In the genomic region with DNA sequence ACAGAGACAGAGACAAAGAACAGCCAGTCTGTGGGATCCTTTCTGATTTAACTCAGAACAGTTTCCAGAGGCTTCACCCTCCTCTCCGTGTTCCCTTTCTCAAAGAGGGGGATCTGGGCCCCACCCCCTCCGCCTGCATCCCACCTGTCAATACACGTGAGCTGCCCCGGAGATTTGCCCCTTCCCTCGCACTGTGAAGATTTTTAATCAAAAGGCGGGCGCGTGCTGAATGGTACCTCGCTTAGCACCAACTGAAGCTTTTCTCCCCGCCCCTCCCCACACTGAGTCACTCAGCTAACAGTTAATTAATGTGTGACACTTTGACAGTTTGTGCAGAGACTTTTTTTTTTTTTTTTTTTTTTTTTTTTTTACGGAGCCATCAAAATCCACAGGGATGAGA, we compare ENCODE assay signal across 15 mouse cellular contexts. TPM values are rescaled to one million over a fixed set of nuclear protein-coding genes. Genes with fewer than 3 reads are reported as not detected.
DNase-seq lines count a peak whose midpoint lies in the region; ATAC-seq and TF ChIP-seq lines count a peak whose summit lies in the region.
"Had no signal": no experiment of that assay in that cellular context is flagged by ENCODE, and none has a peak within 500 bp of the region (broad histone marks: within the 10 kb centered on the region; RNA-seq: fewer than 3 reads in every experiment).

No protein-coding gene starts in this region.

- peaks cover 19% of the 10 kb centered on the region for H3K4me1 ChIP-seq in midbrain, embryonic 10.5 days
- H3K4me1 ChIP-seq in midbrain, postnatal 0 days (ENCODE audit: insufficient read depth, low read length): no peaks in the 10 kb centered on the region
- peaks cover 7% of the 10 kb centered on the region for H3K4me1 ChIP-seq in forebrain, embryonic 13.5 days
- no peaks in the 10 kb centered on the region for H3K4me1 ChIP-seq in stomach, postnatal 0 days (replicated peaks; ENCODE audit: control insufficient read depth, insufficient read depth)

- H3K36me3 ChIP-seq in midbrain, embryonic 10.5 days: no peaks in the 10 kb centered on the region
- no peaks in the 10 kb centered on the region for H3K36me3 ChIP-seq in midbrain, postnatal 0 days (ENCODE audit: insufficient read depth, low read length)
- no peaks in the 10 kb centered on the region for H3K36me3 ChIP-seq in forebrain, embryonic 13.5 days (ENCODE audit: poor library complexity, severe bottlenecking)
- H3K36me3 ChIP-seq in stomach, postnatal 0 days (ENCODE audit: control insufficient read depth, insufficient read depth, low read length): no peaks in the 10 kb centered on the region
- H3K36me3 ChIP-seq: embryonic facial prominence, embryonic 13.5 days had no signal

- 41% methylated on average over 11 of the region's 11 CpGs for WGBS in midbrain, embryonic 10.5 days
- 22% methylated on average over 11 of the region's 11 CpGs for WGBS in midbrain, postnatal 0 days
- 15% methylated on average over 11 of the region's 11 CpGs for WGBS in forebrain, embryonic 13.5 days
- 23% methylated on average over 11 of the region's 11 CpGs for WGBS in stomach, postnatal 0 days

- TF ChIP-seq EP300 in stomach, postnatal 0 days (optimal IDR thresholded peaks at IDR 0.05): no peak

- H3K4me2 ChIP-seq in midbrain, postnatal 0 days (ENCODE audit: low read depth, low read length, poor library complexity, severe bottlenecking): no peak overlapping the region
- H3K4me2 ChIP-seq in forebrain, embryonic 13.5 days: peak overlapping the region; percentile 24; the same call in 1 of the 2 replicates
- no peak overlapping the region for H3K4me2 ChIP-seq in stomach, postnatal 0 days (replicated peaks; ENCODE audit: low read depth)
- H3K4me2 ChIP-seq: embryonic facial prominence, embryonic 13.5 days had no signal

- H3K9ac ChIP-seq in midbrain, postnatal 0 days (replicated peaks; ENCODE audit: low read length, poor library complexity, severe bottlenecking): no peak overlapping the region
- H3K9ac ChIP-seq in forebrain, embryonic 13.5 days: no peak overlapping the region
- no peak overlapping the region for H3K9ac ChIP-seq in stomach, postnatal 0 days (ENCODE audit: low read length)
- H3K9ac ChIP-seq: embryonic facial prominence, embryonic 13.5 days had no signal

- H3K27me3 ChIP-seq in midbrain, embryonic 10.5 days (ENCODE audit: low read depth, poor library complexity, severe bottlenecking): no peaks in the 10 kb centered on the region
- H3K27me3 ChIP-seq in midbrain, postnatal 0 days (ENCODE audit: insufficient read depth, low read length): no peaks in the 10 kb centered on the region
- H3K27me3 ChIP-seq in forebrain, embryonic 13.5 days: no peaks in the 10 kb centered on the region
- no peaks in the 10 kb centered on the region for H3K27me3 ChIP-seq in stomach, postnatal 0 days (ENCODE audit: control insufficient read depth, insufficient read depth, low read length)
- H3K27me3 ChIP-seq: embryonic facial prominence, embryonic 13.5 days had no signal

- no peak overlapping the region for H3K4me3 ChIP-seq in midbrain, embryonic 10.5 days
- no peak overlapping the region for H3K4me3 ChIP-seq in midbrain, postnatal 0 days (ENCODE audit: low read depth, low read length)
- no peak overlapping the region for H3K4me3 ChIP-seq in forebrain, embryonic 13.5 days
- H3K4me3 ChIP-seq in stomach, postnatal 0 days (ENCODE audit: low read depth, low read length): no peak overlapping the region
- H3K4me3 ChIP-seq: embryonic facial prominence, embryonic 13.5 days; myocyte had no signal

- H3K27ac ChIP-seq in midbrain, embryonic 10.5 days (replicated peaks): 0 out of 2 replicates have a peak overlapping the region, but pooled peaks have one; percentile 13
- H3K27ac ChIP-seq in midbrain, postnatal 0 days (ENCODE audit: low read depth, low read length): no peak overlapping the region
- H3K27ac ChIP-seq in forebrain, embryonic 13.5 days: no peak overlapping the region
- no peak overlapping the region for H3K27ac ChIP-seq in stomach, postnatal 0 days (replicated peaks)
- H3K27ac ChIP-seq: embryonic facial prominence, embryonic 13.5 days had no signal

- no peaks in the 10 kb centered on the region for H3K9me3 ChIP-seq in midbrain, embryonic 10.5 days (replicated peaks)
- no peaks in the 10 kb centered on the region for H3K9me3 ChIP-seq in midbrain, postnatal 0 days (ENCODE audit: low read length)
- H3K9me3 ChIP-seq in forebrain, embryonic 13.5 days (replicated peaks): no peaks in the 10 kb centered on the region
- no peaks in the 10 kb centered on the region for H3K9me3 ChIP-seq in stomach, postnatal 0 days (ENCODE audit: control insufficient read depth, low read length)
- H3K9me3 ChIP-seq: embryonic facial prominence, embryonic 13.5 days had no signal

- no peak for TF ChIP-seq CTCF in midbrain, postnatal 0 days (IDR thresholded peaks at IDR 0.05)
- no peak for TF ChIP-seq CTCF in stomach, postnatal 0 days (IDR thresholded peaks at IDR 0.05; ENCODE audit: low read depth)

- no peak for ATAC-seq in frontal cortex, adult (ENCODE audit: low TSS enrichment)
- ATAC-seq in midbrain, postnatal 0 days (ENCODE audit: low FRiP score): no peak
- peak; percentile 48; the same call in 1 of the 2 replicates for ATAC-seq in forebrain, embryonic 13.5 days
- no peak for ATAC-seq in stomach, postnatal 0 days (ENCODE audit: low FRiP score, low TSS enrichment)
- ATAC-seq: CD4-positive, CD25-positive, alpha-beta regulatory T cell, adult 4 months had no signal

- peak; percentile 15 to 24 for DNase-seq in frontal cortex, postnatal 14 days (ENCODE audit: low spot score in 2 of 2)
- DNase-seq in midbrain, embryonic 10.5 days (ENCODE audit: low spot score): no peak
- DNase-seq in midbrain, postnatal 0 days (ENCODE audit: low spot score): no peak
- DNase-seq in retina, postnatal 1 day: peak; percentile 18
- no peak for DNase-seq in layer of hippocampus, adult 9-10 months (ENCODE audit: low spot score)
- DNase-seq in stomach, postnatal 0 days (ENCODE audit: low spot score): no peak
- DNase-seq: gastrocnemius, postnatal 36 days had no signal

RNA-seq across cellular contexts. Expression of a gene that starts 40.7 kb away (rescaled TPM):
- polyA plus RNA-seq in midbrain, embryonic 10.5 days (2016; fragmentation: Nextera tagmentation; extraction: Ambion mirVana): not detected in 2 replicates
- not detected in 2 replicates for total RNA-seq in midbrain, postnatal 0 days (2014; rRNA removed)
- polyA plus RNA-seq in midbrain, postnatal 0 days (2015; fragmentation: Nextera tagmentation; extraction: Ambion mirVana): not detected in 2 replicates
- not detected in 2 replicates for polyA plus RNA-seq in forebrain, embryonic 13.5 days (2015; fragmentation: Nextera tagmentation; extraction: Ambion mirVana)
- polyA plus RNA-seq in stomach, postnatal 0 days (2015; fragmentation: Nextera tagmentation; extraction: Ambion mirVana): 2.6 and 3.6 TPM in 2 replicates
- total RNA-seq: gastrocnemius, postnatal 36 days; left cerebral cortex, postnatal 25 days had no signal
- polyA plus RNA-seq: CD4-positive, CD25-positive, alpha-beta regulatory T cell, adult 4 months; embryonic facial prominence, embryonic 13.5 days; liver, embryonic 16.5 days; myocyte had no signal

RNA-seq across cellular contexts. Expression of a gene that starts 45.7 kb away (rescaled TPM):
- polyA plus RNA-seq in midbrain, embryonic 10.5 days (2016; fragmentation: Nextera tagmentation; extraction: Ambion mirVana): 0.48 and 0.65 TPM in 2 replicates
- 12.7 and 13.3 TPM in 2 replicates for total RNA-seq in midbrain, postnatal 0 days (2014; rRNA removed)
- polyA plus RNA-seq in midbrain, postnatal 0 days (2015; fragmentation: Nextera tagmentation; extraction: Ambion mirVana): 7.8 and 8.6 TPM in 2 replicates
- polyA plus RNA-seq in forebrain, embryonic 13.5 days (2015; fragmentation: Nextera tagmentation; extraction: Ambion mirVana): 1.4 TPM in 2 replicates
- polyA plus RNA-seq in stomach, postnatal 0 days (2015; fragmentation: Nextera tagmentation; extraction: Ambion mirVana): 0.05 TPM in 1 of 2 replicates, not detected in the other
- total RNA-seq: gastrocnemius, postnatal 36 days had no signal
- polyA plus RNA-seq: CD4-positive, CD25-positive, alpha-beta regulatory T cell, adult 4 months; embryonic facial prominence, embryonic 13.5 days; liver, embryonic 16.5 days; myocyte; stomach, embryonic 14.5 days had no signal

Comparison
In these comparisons a context has a peak if more than half of its experiments do, and no peak if none do; other contexts are left out.
1. DNase-seq: peak in frontal cortex, postnatal 14 days (2 of 2) and retina, postnatal 1 day (single experiment); none in midbrain, embryonic 10.5 days (single experiment), midbrain, postnatal 0 days (single experiment), layer of hippocampus, adult 9-10 months (single experiment) and stomach, postnatal 0 days (single experiment).